Mouse (Mus musculus) liver, postnatal 0 days (tissue): Measurements from ENCODE around the gene Sez6l. TPM values are rescaled to one million over a fixed set of nuclear protein-coding genes. Genes with fewer than 3 reads are reported as not detected.

Experiments
- ATAC-seq: fragments of 200-750 bp; cut with Nextera tagmentation; 2 replicates; pipeline ENCODE4 v1.8.0; 2017; ENCODE audit warnings: mild to moderate bottlenecking, moderate library complexity
- DNase-seq: peaks from one replicate; pipeline ENCODE4 v3.0.0-alpha.2; 2016
- H3K27ac ChIP-seq: fragments of 300-500 bp; sonication (generic); 2 replicates; pipeline ENCODE4 v1.5.1; 2014; ENCODE audit warnings: antibody characterized with exemption, moderate library complexity, mild to moderate bottlenecking, low read depth
- H3K27me3 ChIP-seq: fragments of 300-500 bp; sonication (generic); 2 replicates; pipeline ENCODE4 v1.6.1; 2014; ENCODE audit warnings: low read length, control low read depth, mixed read lengths; ENCODE audit not compliant: insufficient read depth
- H3K36me3 ChIP-seq: fragments of 300-500 bp; sonication (generic); replicated peaks from 2 replicates; pipeline ENCODE4 v1.6.1; 2014; ENCODE audit warnings: mild to moderate bottlenecking, control low read depth, low read length, moderate library complexity, mixed read lengths; ENCODE audit not compliant: insufficient read depth
- H3K4me1 ChIP-seq: fragments of 300-500 bp; sonication (generic); 2 replicates; pipeline ENCODE4 v1.6.1; 2014; ENCODE audit warnings: antibody characterized with exemption, mild to moderate bottlenecking, control low read depth; ENCODE audit not compliant: insufficient read depth
- H3K4me2 ChIP-seq: fragments of 300-500 bp; sonication (generic); 2 replicates; pipeline ENCODE4 v1.6.1; 2014; ENCODE audit warnings: low read depth, mild to moderate bottlenecking, low read length, moderate library complexity, mixed read lengths
- H3K4me3 ChIP-seq: fragments of 300-500 bp; sonication (generic); 2 replicates; pipeline ENCODE4 v1.5.1; 2014; ENCODE audit warnings: low read depth, low read length
- H3K9ac ChIP-seq: fragments of 300-500 bp; sonication (generic); replicated peaks from 2 replicates; pipeline ENCODE4 v1.6.1; 2014; ENCODE audit warnings: mild to moderate bottlenecking, moderate library complexity
- H3K9me3 ChIP-seq: fragments of 300-500 bp; sonication (generic); 2 replicates; pipeline ENCODE4 v1.6.1; 2016; ENCODE audit warnings: mild to moderate bottlenecking, control low read depth, low read length, mixed read lengths
- CTCF ChIP-seq: sonication (generic); IDR thresholded peaks from 2 replicates; pipeline ENCODE4 v1.5.1; 2016; ENCODE audit warnings: antibody characterized with exemption, low read depth
- EP300 ChIP-seq: IDR thresholded peaks from 2 replicates; pipeline ENCODE4 v1.6.1; 2016; ENCODE audit warnings: antibody characterized with exemption, low read depth, mild to moderate bottlenecking
- WGBS: fragments of 180-500 bp; shearing (Covaris S2); extraction: QIAGEN DNeasy Blood & Tissue Kit; methylation state at CpG from one replicate; pipeline ENCODE4 v1.1.7; 2014; ENCODE audit not compliant: insufficient replicate concordance; 5-methylcytosine and 5-hydroxymethylcytosine counted together
- polyA plus RNA-seq: library from polyadenylated mRNA; unstranded; fragments of >200 nt; fragmentation: Nextera tagmentation; extraction: Ambion mirVana; gene quantifications from 2 replicates; pipeline ENCODE4 v1.2.1, GENCODE M21; 2015

Gene Sez6l
- polyA plus RNA-seq, 1 experiment from 2014 or later: not detected

DNA sequence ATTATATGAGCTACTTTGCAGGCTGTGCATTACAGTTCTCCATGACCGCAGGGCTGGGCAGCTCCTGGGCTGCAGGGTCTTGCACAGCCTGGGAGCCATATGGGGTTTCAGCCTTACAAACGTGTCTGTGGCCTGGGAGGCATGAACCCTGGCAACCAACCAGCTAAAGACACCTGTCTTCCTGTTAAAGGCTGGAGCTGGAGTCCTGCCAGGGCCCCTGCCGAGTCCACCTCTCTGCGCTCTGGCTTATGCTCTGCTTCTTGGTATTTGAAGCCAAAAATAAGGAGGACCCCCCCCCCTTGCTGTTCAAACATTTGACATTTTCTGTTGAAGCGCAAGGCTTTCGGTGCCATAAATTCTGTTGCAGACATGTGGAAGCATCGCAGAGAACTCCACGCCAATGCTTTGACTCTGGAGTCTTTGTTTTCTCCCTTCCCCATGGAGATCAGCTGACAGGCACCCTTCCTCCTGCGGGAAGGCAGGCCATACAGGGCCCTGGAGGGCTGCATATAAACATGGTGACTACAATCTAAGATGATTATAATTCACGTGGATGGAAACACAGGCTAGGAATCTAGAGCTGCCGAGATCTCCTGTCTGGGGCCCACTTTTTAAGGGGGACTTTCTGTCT is 23.4 kb upstream of the Sez6l start:
- ATAC-seq (no peak), DNase-seq (no peak)
- no peaks in the 10 kb centered on the region for H3K27me3 ChIP-seq
- H3K4me2 ChIP-seq: no peak overlapping the region
- H3K36me3 ChIP-seq: no peaks in the 10 kb centered on the region
- WGBS: 56% methylated on average over 11 of the region's 11 CpGs
- H3K27ac ChIP-seq: no peak overlapping the region
- H3K9ac ChIP-seq: no peak overlapping the region
- TF ChIP-seq EP300 (no peak), CTCF (no peak)
- H3K9me3 ChIP-seq: no peaks in the 10 kb centered on the region
- H3K4me3 ChIP-seq: no peak overlapping the region
- no peaks in the 10 kb centered on the region for H3K4me1 ChIP-seq

DNA sequence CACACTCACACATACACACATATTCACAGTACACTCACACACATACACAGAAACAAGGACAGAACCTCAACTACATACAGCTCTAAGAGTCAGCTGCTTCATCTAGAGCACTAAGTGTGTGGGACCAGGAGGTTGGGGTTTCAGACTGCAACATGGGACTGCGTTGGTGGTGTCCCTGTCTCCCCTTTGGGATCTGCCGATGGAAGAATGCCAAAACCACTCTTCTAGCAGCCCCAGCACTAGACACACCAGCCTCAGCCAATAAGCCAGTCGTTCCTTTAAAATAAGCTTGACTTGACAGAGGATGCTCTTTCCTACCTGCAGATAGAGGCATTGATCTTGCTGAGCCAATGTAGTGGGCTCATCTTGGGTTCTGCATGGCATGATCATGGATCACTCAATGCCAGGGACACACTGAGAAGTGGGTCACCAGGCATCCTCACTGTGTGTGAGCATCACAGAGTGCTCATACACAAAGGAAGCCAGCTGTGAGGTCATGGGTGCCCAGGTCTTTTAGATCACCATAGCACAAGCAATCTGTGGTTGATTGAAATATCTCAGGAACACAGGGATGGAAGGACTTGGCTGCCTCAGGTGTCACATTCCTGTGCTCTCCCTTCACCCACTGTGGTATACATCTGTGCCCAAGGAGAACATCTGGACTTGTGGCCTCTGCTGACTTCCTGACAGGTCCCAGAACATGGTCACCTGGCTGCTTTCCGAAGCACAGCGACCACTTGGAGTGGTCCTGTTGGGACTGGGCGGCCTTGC is 22.7 kb upstream of the Sez6l start:
- 71% methylated on average over 6 of the region's 6 CpGs for WGBS
- DNase-seq: no peak
- TF ChIP-seq EP300 (no peak), CTCF (no peak)

DNA sequence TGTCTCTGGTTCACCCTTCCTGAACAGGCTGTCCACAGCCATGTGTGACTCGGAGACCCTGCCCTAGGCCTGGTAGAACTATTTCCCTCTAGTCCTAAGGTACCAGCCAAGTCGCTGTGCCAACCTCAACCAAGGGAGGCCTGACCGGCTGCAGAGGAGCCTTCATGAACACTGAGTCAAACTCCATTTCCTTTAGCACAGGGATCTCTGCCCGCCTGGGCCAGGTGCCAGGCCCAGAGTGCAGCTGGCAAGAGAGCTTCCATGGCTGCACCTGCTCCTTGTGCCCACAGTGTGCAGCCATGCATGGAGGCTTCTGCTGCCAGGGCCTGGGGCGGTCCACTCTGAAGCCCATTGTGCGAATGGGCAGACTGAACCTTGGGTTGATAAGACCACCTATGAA is 20.9 kb upstream of the Sez6l start:
- no peaks in the 10 kb centered on the region for H3K36me3 ChIP-seq
- H3K4me2 ChIP-seq: no peak overlapping the region
- TF ChIP-seq EP300 (no peak), CTCF (no peak)
- DNase-seq (no peak), ATAC-seq (no peak)
- no peak overlapping the region for H3K4me3 ChIP-seq
- no peaks in the 10 kb centered on the region for H3K27me3 ChIP-seq
- H3K4me1 ChIP-seq: no peaks in the 10 kb centered on the region
- H3K9me3 ChIP-seq: no peaks in the 10 kb centered on the region
- H3K9ac ChIP-seq: no peak overlapping the region
- H3K27ac ChIP-seq: no peak overlapping the region
- 68% methylated on average over 6 of the region's 6 CpGs for WGBS

More for the DNA sequence above, 22.7 kb upstream of the Sez6l start:
- Histone ChIP-seq H3K9ac (no peak overlapping the region), H3K4me1 (no peaks in the 10 kb centered on the region), H3K36me3 (no peaks in the 10 kb centered on the region), H3K4me2 (no peak overlapping the region), H3K4me3 (no peak overlapping the region), H3K27me3 (no peaks in the 10 kb centered on the region), H3K27ac (no peak overlapping the region), H3K9me3 (no peaks in the 10 kb centered on the region)
- no peak for ATAC-seq

DNA sequence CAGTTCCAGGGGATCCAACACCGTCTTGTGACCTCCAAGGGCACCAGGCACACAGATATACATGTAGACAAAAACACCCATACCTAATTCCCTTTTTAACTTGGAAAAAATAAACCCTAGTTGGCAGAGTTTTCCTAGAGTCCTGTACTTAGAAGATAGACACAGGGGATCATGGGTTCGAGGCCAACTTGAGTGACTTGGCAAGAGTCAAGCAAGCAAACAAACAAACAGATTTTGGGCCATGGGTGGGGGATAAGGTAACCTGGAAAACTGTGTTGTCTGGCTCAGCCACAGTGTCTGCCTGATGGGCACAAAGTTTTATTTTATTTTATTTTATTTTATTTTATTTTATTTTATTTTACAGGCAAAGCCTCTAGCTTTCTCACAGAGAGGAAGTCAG is 20.3 kb upstream of the Sez6l start:
- ATAC-seq (no peak), DNase-seq (no peak)
- Histone ChIP-seq H3K36me3 (no peaks in the 10 kb centered on the region), H3K27me3 (no peaks in the 10 kb centered on the region), H3K4me1 (no peaks in the 10 kb centered on the region), H3K4me3 (no peak overlapping the region), H3K4me2 (no peak overlapping the region), H3K9me3 (no peaks in the 10 kb centered on the region), H3K9ac (no peak overlapping the region), H3K27ac (no peak overlapping the region)
- TF ChIP-seq CTCF (no peak), EP300 (no peak)
- 61% methylated on average over 2 of the region's 2 CpGs for WGBS

DNA sequence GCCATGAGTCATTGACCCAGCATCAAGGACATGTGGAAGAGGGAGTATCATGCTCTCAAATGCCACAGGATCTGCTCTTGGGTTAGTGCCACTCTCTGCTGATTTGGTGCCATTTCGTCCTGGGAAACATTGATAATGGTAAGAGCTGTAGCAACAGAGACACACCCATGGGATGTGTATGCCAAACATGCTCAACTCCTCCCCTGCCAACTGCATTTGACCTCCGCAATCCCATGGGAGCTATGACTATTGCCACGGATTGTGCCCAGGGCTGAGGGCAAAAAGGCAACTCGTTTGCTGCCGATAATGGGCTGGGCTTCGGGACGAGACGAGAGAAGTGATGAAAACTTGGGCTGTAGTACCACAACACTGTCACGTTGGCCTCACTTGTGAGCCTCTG is 19.7 kb upstream of the Sez6l start:
- no peaks in the 10 kb centered on the region for H3K27me3 ChIP-seq
- H3K4me2 ChIP-seq: no peak overlapping the region
- no peaks in the 10 kb centered on the region for H3K9me3 ChIP-seq
- no peak for DNase-seq
- no peaks in the 10 kb centered on the region for H3K36me3 ChIP-seq
- WGBS: 85% methylated on average over 9 of the region's 9 CpGs
- H3K4me1 ChIP-seq: no peaks in the 10 kb centered on the region
- H3K9ac ChIP-seq: no peak overlapping the region
- no peak overlapping the region for H3K4me3 ChIP-seq
- no peak overlapping the region for H3K27ac ChIP-seq
- TF ChIP-seq EP300 (no peak), CTCF (no peak)
- no peak for ATAC-seq

DNA sequence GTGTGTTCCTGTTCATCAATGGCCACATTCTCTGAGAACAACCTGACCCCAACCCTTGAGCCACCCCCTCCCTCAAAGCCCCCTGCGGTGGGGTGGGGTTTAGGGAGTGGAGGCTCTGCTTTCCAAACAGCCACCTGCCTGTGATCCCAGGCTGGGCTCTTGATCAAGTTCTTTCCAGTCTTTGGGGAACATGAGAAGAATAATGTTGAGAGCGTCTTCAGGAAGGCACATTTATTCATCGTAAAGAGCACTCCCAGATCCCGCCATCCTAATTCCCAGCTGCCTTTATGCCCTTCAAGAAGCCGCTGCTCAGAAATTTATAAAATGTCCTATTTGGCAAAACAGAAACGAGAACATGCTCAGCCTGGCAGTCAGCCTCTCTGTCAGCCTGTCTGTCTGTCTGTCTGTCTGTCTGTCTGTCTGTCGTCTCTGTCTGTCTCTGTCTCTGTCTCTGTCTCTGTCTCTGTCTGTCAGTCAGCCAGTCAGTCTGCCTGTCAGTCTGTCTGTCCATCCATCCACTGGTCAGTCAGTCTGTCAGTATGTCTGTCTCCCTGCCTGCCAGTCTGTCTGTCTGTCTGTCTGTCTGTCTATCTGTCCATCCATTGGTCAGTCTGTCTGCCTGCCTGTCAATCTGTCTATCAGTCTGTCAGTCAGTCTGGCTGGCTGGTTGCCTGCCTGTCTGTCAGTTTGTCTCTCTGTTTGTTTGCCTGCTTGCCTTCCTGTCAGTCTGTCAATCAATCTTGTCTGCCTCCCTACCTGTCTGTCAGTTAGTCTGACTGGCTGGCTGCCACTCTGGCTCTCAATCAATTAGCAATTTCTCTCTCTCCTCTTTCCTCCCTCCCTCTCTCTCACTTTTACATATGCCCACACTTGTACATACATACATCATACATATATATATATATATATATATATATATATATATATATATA is 19.0 kb upstream of the Sez6l start:
- Histone ChIP-seq H3K4me2 (no peak overlapping the region), H3K36me3 (no peaks in the 10 kb centered on the region), H3K9ac (no peak overlapping the region), H3K27me3 (no peaks in the 10 kb centered on the region), H3K4me1 (no peaks in the 10 kb centered on the region), H3K9me3 (no peaks in the 10 kb centered on the region), H3K4me3 (no peak overlapping the region), H3K27ac (no peak overlapping the region)
- whole genome bisulfite sequencing: 69% methylated on average over 7 of the region's 7 CpGs
- ATAC-seq: no peak
- DNase-seq: no peak
- TF ChIP-seq CTCF (no peak), EP300 (no peak)
